Mouse (Mus musculus) brain, adult 10 weeks (tissue): ENCODE data around the gene Ptprk. TPM values are rescaled to one million over a fixed set of nuclear protein-coding genes. Genes with fewer than 3 reads are reported as not detected.

Source experiments
- polyA plus RNA-seq: library from polyadenylated mRNA; stranded (reverse); fragments of 350-450 nt; fragmentation: Illumina TruSeq; extraction: RNeasy Lipid Tissue Mini Kit (QIAGEN cat#74804); gene quantifications from one replicate; pipeline ENCODE4 v1.2.3, GENCODE M21; 2015; ENCODE audit warnings: low read depth, low replicate concordance

Gene Ptprk
- polyA plus RNA-seq: 30.9 TPM

GRCm38 (mm10) chr10:28074653-28075451, at the start of gene Ptprk:
Gene Ptprk (plus strand): TSS chr10:28074820.

